Mouse (Mus musculus): ENCODE measurements around the gene Pdia4. TPM values are rescaled to one million over a fixed set of nuclear protein-coding genes. Genes with fewer than 3 reads are reported as not detected.

Pdia4 gene
- polyA plus RNA-seq, 1 experiment from 2014 or later = 187 TPM

- 23% methylated on average over 1 of the region's 1 CpGs for WGBS
- H3K9me3 ChIP-seq = no peaks in the 10 kb centered on the region
- peaks cover 25% of the 10 kb centered on the region for H3K36me3 ChIP-seq
- H3K9ac ChIP-seq = peak overlapping the region; percentile 96
- peak overlapping the region; percentile 59 for H3K4me2 ChIP-seq
- H3K4me1 ChIP-seq (replicated peaks) = peaks cover 24% of the 10 kb centered on the region
- no peak overlapping the region for H3K27ac ChIP-seq (replicated peaks)
- H3K27me3 ChIP-seq = no peaks in the 10 kb centered on the region
- no peak for ATAC-seq (ENCODE audit: low read depth)
- H3K4me3 ChIP-seq = peak overlapping the region; percentile 83
These were observed 15.7 kb upstream of the Pdia4 start for GRCm38 (mm10) chr6:47828950-47829349.

GRCm38 (mm10) chr6:47827462-47827861, 14.2 kb upstream of the Pdia4 start:
- peaks cover 40% of the 10 kb centered on the region for H3K36me3 ChIP-seq
- H3K4me1 ChIP-seq (replicated peaks) = peaks cover 24% of the 10 kb centered on the region
- H3K4me3 ChIP-seq = no peak overlapping the region
- no peak overlapping the region for H3K27ac ChIP-seq (replicated peaks)
- no peak overlapping the region for H3K4me2 ChIP-seq
- H3K9me3 ChIP-seq = no peaks in the 10 kb centered on the region
- no peak overlapping the region for H3K9ac ChIP-seq
- ATAC-seq (ENCODE audit: low read depth) = no peak
- 91% methylated on average over 4 of the region's 4 CpGs for WGBS
- H3K27me3 ChIP-seq = no peaks in the 10 kb centered on the region

- H3K27ac ChIP-seq (replicated peaks) = no peak overlapping the region
- H3K27me3 ChIP-seq = no peaks in the 10 kb centered on the region
- H3K9ac ChIP-seq = no peak overlapping the region
- H3K9me3 ChIP-seq = no peaks in the 10 kb centered on the region
- H3K4me3 ChIP-seq = no peak overlapping the region
- WGBS = 58% methylated on average over 2 of the region's 2 CpGs
- H3K4me2 ChIP-seq = no peak overlapping the region
- no peak for ATAC-seq (ENCODE audit: low read depth)
- peaks cover 15% of the 10 kb centered on the region for H3K4me1 ChIP-seq (replicated peaks)
- peaks cover 71% of the 10 kb centered on the region for H3K36me3 ChIP-seq
These were observed 11.0 kb upstream of the Pdia4 start for GRCm38 (mm10) chr6:47824241-47824640.

GRCm38 (mm10) chr6:47821776-47822175, 8.5 kb upstream of the Pdia4 start:
- 90% methylated on average over 6 of the region's 6 CpGs for WGBS
- H3K4me3 ChIP-seq = no peak overlapping the region
- ATAC-seq (ENCODE audit: low read depth) = no peak

GRCm38 (mm10) chr6:47821236-47821635, 8.0 kb upstream of the Pdia4 start:
- Histone ChIP-seq H3K4me2 (no peak overlapping the region), H3K36me3 (peaks cover 89% of the 10 kb centered on the region), H3K27ac (replicated peaks) (no peak overlapping the region), H3K9me3 (no peaks in the 10 kb centered on the region), H3K9ac (no peak overlapping the region), H3K27me3 (no peaks in the 10 kb centered on the region), H3K4me1 (replicated peaks) (no peaks in the 10 kb centered on the region), H3K4me3 (no peak overlapping the region)
- no peak for ATAC-seq (ENCODE audit: low read depth)
- WGBS = 95% methylated on average over 5 of the region's 5 CpGs

More at GRCm38 (mm10) chr6:47821776-47822175, 8.5 kb upstream of the Pdia4 start:
- Histone ChIP-seq H3K27me3 (no peaks in the 10 kb centered on the region), H3K36me3 (peaks cover 92% of the 10 kb centered on the region), H3K4me2 (no peak overlapping the region), H3K27ac (replicated peaks) (no peak overlapping the region), H3K9me3 (no peaks in the 10 kb centered on the region), H3K9ac (no peak overlapping the region), H3K4me1 (replicated peaks) (no peaks in the 10 kb centered on the region)

GRCm38 (mm10) chr6:47819626-47820325, 6.5 kb upstream of the Pdia4 start:
- H3K27me3 ChIP-seq = no peaks in the 10 kb centered on the region

GRCm38 (mm10) chr6:47818721-47819120, 5.5 kb upstream of the Pdia4 start:
- H3K4me2 ChIP-seq = no peak overlapping the region
- no peak overlapping the region for H3K27ac ChIP-seq (replicated peaks)
- no peak for ATAC-seq (ENCODE audit: low read depth)
- H3K9ac ChIP-seq = no peak overlapping the region
- H3K9me3 ChIP-seq = no peaks in the 10 kb centered on the region
- peaks cover 8% of the 10 kb centered on the region; the same call in 1 of the 2 replicates for H3K4me1 ChIP-seq (replicated peaks)
- H3K27me3 ChIP-seq = no peaks in the 10 kb centered on the region
- WGBS = 96% methylated on average over 8 of the region's 8 CpGs
- no peak overlapping the region for H3K4me3 ChIP-seq
- peaks cover 64% of the 10 kb centered on the region for H3K36me3 ChIP-seq

More at GRCm38 (mm10) chr6:47819626-47820325, 6.5 kb upstream of the Pdia4 start:
- Histone ChIP-seq H3K9me3 (no peaks in the 10 kb centered on the region), H3K9ac (no peak overlapping the region), H3K4me2 (no peak overlapping the region), H3K4me3 (no peak overlapping the region), H3K27ac (replicated peaks) (no peak overlapping the region), H3K36me3 (peaks cover 75% of the 10 kb centered on the region), H3K4me1 (replicated peaks) (no peaks in the 10 kb centered on the region)
- no peak for ATAC-seq (ENCODE audit: low read depth)
- WGBS = 92% methylated on average over 23 of the region's 23 CpGs

- 95% methylated on average over 1 of the region's 1 CpGs for WGBS
- Histone ChIP-seq H3K9ac (no peak overlapping the region), H3K4me2 (no peak overlapping the region), H3K9me3 (no peaks in the 10 kb centered on the region), H3K36me3 (peaks cover 40% of the 10 kb centered on the region), H3K4me1 (replicated peaks) (peaks cover 22% of the 10 kb centered on the region), H3K27me3 (no peaks in the 10 kb centered on the region), H3K4me3 (no peak overlapping the region), H3K27ac (replicated peaks) (no peak overlapping the region)
- no peak for ATAC-seq (ENCODE audit: low read depth)
These were observed 2.9 kb upstream of the Pdia4 start for GRCm38 (mm10) chr6:47816151-47816550.

GRCm38 (mm10) chr6:47812271-47812915, 837 bp downstream of the Pdia4 start:
- Histone ChIP-seq H3K36me3 (peaks cover 7% of the 10 kb centered on the region), H3K4me3 (peak overlapping the region; percentile 87), H3K27me3 (no peaks in the 10 kb centered on the region), H3K4me1 (replicated peaks) (peaks cover 52% of the 10 kb centered on the region), H3K9ac (peak overlapping the region; percentile 95), H3K9me3 (no peaks in the 10 kb centered on the region), H3K4me2 (peak overlapping the region; percentile 74), H3K27ac (replicated peaks) (peak overlapping the region; percentile 95)
- WGBS = under 1% methylated on average over 17 of the region's 17 CpGs
- ATAC-seq (ENCODE audit: low read depth) = no peak

GRCm38 (mm10) chr6:47811324-47811723, 1.9 kb downstream of the Pdia4 start:
- Histone ChIP-seq H3K4me3 (peak overlapping the region; percentile 87), H3K9ac (peak overlapping the region; percentile 95), H3K36me3 (peaks cover 11% of the 10 kb centered on the region), H3K4me2 (peak overlapping the region; percentile 74), H3K27ac (replicated peaks) (no peak overlapping the region), H3K9me3 (no peaks in the 10 kb centered on the region), H3K4me1 (replicated peaks) (peaks cover 52% of the 10 kb centered on the region), H3K27me3 (no peaks in the 10 kb centered on the region)
- 70% methylated on average over 5 of the region's 5 CpGs for WGBS
- ATAC-seq (ENCODE audit: low read depth) = no peak

- Histone ChIP-seq H3K27me3 (no peaks in the 10 kb centered on the region), H3K4me2 (peak overlapping the region; percentile 74), H3K9ac (peak overlapping the region; percentile 10; the same call in 1 of the 2 replicates), H3K4me3 (no peak overlapping the region), H3K4me1 (replicated peaks) (peaks cover 52% of the 10 kb centered on the region), H3K27ac (replicated peaks) (no peak overlapping the region), H3K36me3 (peaks cover 23% of the 10 kb centered on the region), H3K9me3 (no peaks in the 10 kb centered on the region)
- ATAC-seq (ENCODE audit: low read depth) = no peak
- 69% methylated on average over 2 of the region's 2 CpGs for WGBS
These were observed 3.0 kb downstream of the Pdia4 start for GRCm38 (mm10) chr6:47810181-47810580.

- H3K4me3 ChIP-seq = no peak overlapping the region
- H3K27me3 ChIP-seq = no peaks in the 10 kb centered on the region
- peaks cover 47% of the 10 kb centered on the region for H3K4me1 ChIP-seq (replicated peaks)
- H3K36me3 ChIP-seq = peaks cover 34% of the 10 kb centered on the region
- H3K9ac ChIP-seq = no peak overlapping the region
- no peaks in the 10 kb centered on the region for H3K9me3 ChIP-seq
- H3K27ac ChIP-seq (replicated peaks) = peak overlapping the region; percentile 30
- 0 out of 2 replicates have a peak overlapping the region, but pooled peaks have one; percentile 74 for H3K4me2 ChIP-seq
- WGBS = 67% methylated on average over 4 of the region's 4 CpGs
- no peak for ATAC-seq (ENCODE audit: low read depth)
These were observed 4.2 kb downstream of the Pdia4 start for GRCm38 (mm10) chr6:47809053-47809452.
